Mouse (Mus musculus): ENCODE results near the gene Eva1a.

Eva1a gene

DNA sequence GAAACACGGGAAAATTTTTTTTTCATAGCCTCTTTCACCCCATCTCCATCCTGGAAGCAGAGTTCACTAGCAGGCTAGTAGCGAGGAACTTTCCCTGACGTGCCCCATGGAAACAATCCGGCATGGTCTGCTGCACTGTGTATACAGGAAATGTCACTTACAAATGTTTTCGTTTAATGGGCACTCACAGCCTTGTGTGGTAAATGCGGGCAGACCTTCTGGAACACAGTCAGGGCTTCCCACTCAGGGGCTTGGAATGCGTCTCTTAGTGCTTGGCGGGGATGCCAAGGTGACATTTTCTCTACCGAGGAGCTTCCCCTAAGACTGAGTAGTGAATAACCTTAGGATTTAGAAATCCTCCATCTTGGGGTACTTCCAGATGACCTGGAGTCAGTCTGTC, 87.0 kb downstream of the Eva1a start:
- DNase-seq (ENCODE audit: low read depth): no peak

GRCm38 (mm10) chr6:82129630-82130217, 88.9 kb downstream of the Eva1a start:
- no peak for DNase-seq (ENCODE audit: low read depth)

DNA sequence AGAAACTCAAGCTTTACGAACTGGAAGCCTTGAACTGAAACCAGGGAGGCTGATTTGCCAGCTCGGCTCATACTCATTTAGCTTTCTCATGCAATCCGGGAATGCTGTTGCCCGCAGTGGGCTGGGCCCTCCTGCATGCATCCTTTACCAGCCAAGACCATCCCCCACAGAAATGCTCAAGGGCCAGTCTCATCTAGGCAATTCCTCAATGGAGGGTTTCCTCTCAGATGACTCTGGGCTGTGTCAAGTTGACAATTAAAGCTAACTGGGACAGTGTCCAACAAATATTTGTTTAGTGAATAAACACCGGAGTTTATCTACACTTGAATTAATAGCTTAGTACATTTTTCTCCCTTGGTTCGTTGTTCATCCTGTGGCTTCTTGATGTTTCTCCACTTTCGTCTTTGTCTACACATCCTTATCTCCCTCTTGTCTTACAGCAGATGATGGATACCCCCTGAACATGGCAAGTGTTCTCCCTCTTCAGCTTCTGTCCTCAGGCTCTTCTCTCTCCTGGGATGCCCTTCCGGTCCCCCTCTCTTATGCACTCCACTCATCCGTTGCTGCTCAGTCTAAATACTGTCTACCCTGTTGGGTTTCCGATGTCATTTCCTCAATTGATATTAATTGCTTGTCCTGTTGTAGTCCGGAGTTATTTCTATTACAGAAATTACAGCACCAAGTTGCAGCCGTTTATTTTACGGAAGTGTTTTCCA, 92.2 kb downstream of the Eva1a start:
- DNase-seq (ENCODE audit: low read depth): no peak

DNA sequence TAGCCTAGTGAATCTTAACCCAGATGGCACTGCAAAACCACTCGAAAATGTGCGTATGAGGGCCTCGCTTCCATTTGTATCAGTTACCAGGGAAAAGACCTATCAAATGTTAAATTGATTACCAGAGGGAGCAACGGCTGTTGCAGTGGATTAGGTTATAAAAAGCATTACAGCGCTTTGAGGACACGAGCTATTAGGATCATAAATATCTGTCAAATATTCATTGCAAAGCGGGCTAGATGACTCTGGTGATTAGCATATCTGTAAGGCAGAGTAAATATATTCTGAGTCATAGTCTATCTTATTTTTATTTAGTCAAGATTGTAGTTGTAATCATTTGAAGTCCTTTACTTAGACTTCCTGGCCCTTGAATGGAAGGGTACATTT, 92.7 kb downstream of the Eva1a start:
- DNase-seq (ENCODE audit: low read depth): no peak

GRCm38 (mm10) chr6:82135959-82136712, 95.3 kb downstream of the Eva1a start:
- DNase-seq (ENCODE audit: low read depth): no peak
